Mouse (Mus musculus) myocyte (in vitro differentiated cells): ENCODE measurements at regions not wholly inside any gene's neighbourhood (a gene's known extent, or its start where the extent isn't known, plus 50 kb on each side); places are given as distances from the start of the nearest gene placed in this dataset.

Source experiments
- H3K27me3 ChIP-seq: one replicate; pipeline ENCODE4 v1.6.1; 2011; ENCODE audit not compliant: control insufficient read depth, insufficient read depth, insufficient read length
- H3K36me3 ChIP-seq: one replicate; pipeline ENCODE4 v1.6.1; 2011; ENCODE audit not compliant: control insufficient read depth, insufficient read depth
- H3K4me2 ChIP-seq: one replicate; pipeline ENCODE4 v1.6.1; 2011; ENCODE audit warnings: low read depth, control low read depth
- H3K4me3 ChIP-seq: one replicate; pipeline ENCODE4 v1.5.1; 2011; ENCODE audit warnings: mild to moderate bottlenecking, control low read depth, moderate library complexity
- H3K79me2 ChIP-seq: one replicate; pipeline ENCODE4 v1.6.1; 2011; ENCODE audit not compliant: control insufficient read depth, insufficient read depth
- H3ac ChIP-seq: one replicate; pipeline ENCODE4 v1.6.1; 2011; ENCODE audit not compliant: control insufficient read depth, insufficient read length
- CEBPB ChIP-seq: IDR thresholded peaks from 2 replicates; pipeline ENCODE4 v1.6.1; 2011; ENCODE audit warnings: mild to moderate bottlenecking, moderate library complexity; ENCODE audit not compliant: poor library complexity, insufficient read depth, severe bottlenecking
- E2F4 ChIP-seq: IDR thresholded peaks from one replicate; pipeline ENCODE4 v1.6.1; 2011; ENCODE audit warnings: mild to moderate bottlenecking, control low read depth, moderate library complexity; ENCODE audit not compliant: insufficient read depth
- MAX ChIP-seq: IDR thresholded peaks from one replicate; pipeline ENCODE4 v1.6.1; 2011; ENCODE audit warnings: low read depth, mild to moderate bottlenecking, control low read depth
- MYOD1 ChIP-seq, 3 experiments: IDR thresholded peaks; one replicate each; pipeline ENCODE4 v1.6.1; 2011; ENCODE audit warnings: control low read depth in 2 of 3, low read depth in 2 of 3, mild to moderate bottlenecking in 2 of 3, moderate library complexity in 1 of 3; ENCODE audit not compliant: insufficient read length in 2 of 3, control insufficient read depth in 1 of 3
- MYOG ChIP-seq, 3 experiments: IDR thresholded peaks; one replicate each; pipeline ENCODE4 v1.6.1; 2011; ENCODE audit warnings: control low read depth in 2 of 3, low read depth in 2 of 3, mild to moderate bottlenecking in 2 of 3; ENCODE audit not compliant: insufficient read length in 2 of 3, control insufficient read depth in 1 of 3, insufficient read depth in 1 of 3
- POLR2A ChIP-seq: IDR thresholded peaks from one replicate; pipeline ENCODE4 v1.6.1; 2011; ENCODE audit warnings: low read depth, mild to moderate bottlenecking, control low read depth, moderate library complexity; ENCODE audit not compliant: insufficient read length
- POLR2AphosphoS2 ChIP-seq: IDR thresholded peaks from one replicate; pipeline ENCODE4 v1.6.1; 2011; ENCODE audit warnings: low read depth, control low read depth; ENCODE audit not compliant: insufficient read length
- REST ChIP-seq: IDR thresholded peaks from one replicate; pipeline ENCODE4 v1.6.1; 2011; ENCODE audit warnings: mild to moderate bottlenecking, control low read depth, moderate library complexity; ENCODE audit not compliant: insufficient read depth, insufficient read length
- SRF ChIP-seq: IDR thresholded peaks from one replicate; pipeline ENCODE4 v1.6.1; 2011; ENCODE audit warnings: low read depth; ENCODE audit not compliant: control insufficient read depth, insufficient read length
- TCF12 ChIP-seq: IDR thresholded peaks from one replicate; pipeline ENCODE4 v1.6.1; 2011; ENCODE audit warnings: mild to moderate bottlenecking, control low read depth; ENCODE audit not compliant: poor library complexity, insufficient read depth, severe bottlenecking
- TCF3 ChIP-seq: IDR thresholded peaks from one replicate; pipeline ENCODE4 v1.6.1; 2011; ENCODE audit warnings: low read depth, control low read depth; ENCODE audit not compliant: insufficient read length
- USF1 ChIP-seq: IDR thresholded peaks from one replicate; pipeline ENCODE4 v1.6.1; 2011; ENCODE audit warnings: low read depth, mild to moderate bottlenecking, control low read depth, moderate library complexity

GRCm38 (mm10) chr10:119111886-119112285 lies 128.0 kb downstream of the Cand1 start:
- TF ChIP-seq CEBPB (0 out of 2 replicates have a peak, but pooled peaks have one; percentile 24), MYOG (IDR thresholded peaks at IDR 0.05; ENCODE audit: control insufficient read depth in 1 of 3, insufficient read depth in 1 of 3, insufficient read length in 2 of 3, low read depth in 2 of 3) (no peak)
- no peak overlapping the region for H3K4me3 ChIP-seq
- H3K27me3 ChIP-seq = no peaks in the 10 kb centered on the region
- H3K4me2 ChIP-seq = peak overlapping the region; percentile 31
- H3ac ChIP-seq = no peak overlapping the region
- H3K79me2 ChIP-seq = no peaks in the 10 kb centered on the region
- no peaks in the 10 kb centered on the region for H3K36me3 ChIP-seq

- Histone ChIP-seq H3K27me3 (no peaks in the 10 kb centered on the region), H3K4me3 (no peak overlapping the region), H3K36me3 (no peaks in the 10 kb centered on the region), H3K4me2 (peak overlapping the region; percentile 31), H3K79me2 (no peaks in the 10 kb centered on the region), H3ac (no peak overlapping the region)
- TF ChIP-seq SRF = no peak
- TF ChIP-seq TCF3 = no peak
- no peak for TF ChIP-seq POLR2AphosphoS2
- no peak for TF ChIP-seq E2F4
- no peak for TF ChIP-seq REST
- no peak for TF ChIP-seq MAX
- no peak for TF ChIP-seq MYOD1 (IDR thresholded peaks at IDR 0.05; ENCODE audit: control insufficient read depth in 1 of 3, insufficient read length in 2 of 3, low read depth in 2 of 3)
- no peak for TF ChIP-seq POLR2A
- no peak for TF ChIP-seq USF1
- no peak for TF ChIP-seq MYOG (IDR thresholded peaks at IDR 0.05; ENCODE audit: control insufficient read depth in 1 of 3, insufficient read depth in 1 of 3, insufficient read length in 2 of 3, low read depth in 2 of 3)
- no peak for TF ChIP-seq TCF12
- TF ChIP-seq CEBPB = no peak
These were observed 128.4 kb downstream of the Cand1 start for GRCm38 (mm10) chr10:119111409-119111808.

- H3K4me3 ChIP-seq = no peak overlapping the region
- H3ac ChIP-seq = no peak overlapping the region
- no peaks in the 10 kb centered on the region for H3K79me2 ChIP-seq
- no peak overlapping the region for H3K4me2 ChIP-seq
- no peak for TF ChIP-seq MYOG (IDR thresholded peaks at IDR 0.05; ENCODE audit: control insufficient read depth in 1 of 3, insufficient read depth in 1 of 3, insufficient read length in 2 of 3, low read depth in 2 of 3)
- no peak for TF ChIP-seq SRF
- TF ChIP-seq E2F4 = no peak
- no peak for TF ChIP-seq POLR2AphosphoS2
- no peak for TF ChIP-seq POLR2A
- no peak for TF ChIP-seq REST
- no peak for TF ChIP-seq CEBPB
- TF ChIP-seq MAX = no peak
- TF ChIP-seq USF1 = no peak
- no peak for TF ChIP-seq MYOD1 (IDR thresholded peaks at IDR 0.05; ENCODE audit: control insufficient read depth in 1 of 3, insufficient read length in 2 of 3, low read depth in 2 of 3)
- no peak for TF ChIP-seq TCF12
- no peak for TF ChIP-seq TCF3
- no peaks in the 10 kb centered on the region for H3K36me3 ChIP-seq
- H3K27me3 ChIP-seq = no peaks in the 10 kb centered on the region
These were observed 129.2 kb downstream of the Cand1 start for GRCm38 (mm10) chr10:119110614-119111013.

GRCm38 (mm10) chr10:119109207-119109606 lies 130.6 kb downstream of the Cand1 start:
- Histone ChIP-seq H3K27me3 (no peaks in the 10 kb centered on the region), H3ac (no peak overlapping the region), H3K4me2 (no peak overlapping the region), H3K36me3 (no peaks in the 10 kb centered on the region), H3K4me3 (no peak overlapping the region), H3K79me2 (no peaks in the 10 kb centered on the region)
- TF ChIP-seq CEBPB (no peak), REST (no peak)

GRCm38 (mm10) chr10:119107728-119108127 lies 132.1 kb downstream of the Cand1 start:
- TF ChIP-seq MYOG (IDR thresholded peaks at IDR 0.05; ENCODE audit: control insufficient read depth in 1 of 3, insufficient read depth in 1 of 3, insufficient read length in 2 of 3, low read depth in 2 of 3) = no peak
- no peak for TF ChIP-seq E2F4
- no peak for TF ChIP-seq REST
- no peak for TF ChIP-seq SRF
- no peak for TF ChIP-seq CEBPB
- no peak for TF ChIP-seq TCF3
- no peak for TF ChIP-seq USF1
- no peak for TF ChIP-seq MYOD1 (IDR thresholded peaks at IDR 0.05; ENCODE audit: control insufficient read depth in 1 of 3, insufficient read length in 2 of 3, low read depth in 2 of 3)
- no peak for TF ChIP-seq MAX
- TF ChIP-seq TCF12 = no peak
- TF ChIP-seq POLR2A = no peak
- no peak for TF ChIP-seq POLR2AphosphoS2
- Histone ChIP-seq H3ac (no peak overlapping the region), H3K79me2 (no peaks in the 10 kb centered on the region), H3K4me2 (no peak overlapping the region), H3K27me3 (no peaks in the 10 kb centered on the region), H3K36me3 (no peaks in the 10 kb centered on the region), H3K4me3 (no peak overlapping the region)
